Mouse (Mus musculus) thymus, adult 2 months (tissue): ENCODE data around the gene Slc25a23. TPM values are rescaled to one million over a fixed set of nuclear protein-coding genes. Genes with fewer than 3 reads are reported as not detected.
A peak's percentile ranks its signal among the peaks of the same experiment; 100 is the strongest.
"Not testable (repeated sequence)": the region's sequence is repeated elsewhere in the genome, so short reads cannot be mapped to it uniquely, and the experiment has no call there.

Experiments
- DNase-seq: peaks from one replicate; pipeline ENCODE4 v3.0.0; 2021
- H3K27ac ChIP-seq: fragments of 200-500 bp; 2 replicates; pipeline ENCODE4 v1.5.1; 2012; ENCODE audit warnings: low read length, control low read depth; ENCODE audit not compliant: control insufficient read depth, insufficient read depth
- H3K27me3 ChIP-seq: fragments of 200-500 bp; 2 replicates; pipeline ENCODE4 v1.6.1; 2012; ENCODE audit warnings: mild to moderate bottlenecking, low read length, moderate library complexity, mixed read lengths; ENCODE audit not compliant: control insufficient read depth, insufficient read depth
- H3K36me3 ChIP-seq: fragments of 200-500 bp; 2 replicates; pipeline ENCODE4 v1.6.1; 2012; ENCODE audit warnings: mild to moderate bottlenecking, low read length, moderate library complexity; ENCODE audit not compliant: control insufficient read depth, insufficient read depth
- H3K4me1 ChIP-seq: fragments of 200-500 bp; replicated peaks from 2 replicates; pipeline ENCODE4 v1.6.1; 2012; ENCODE audit warnings: low read length; ENCODE audit not compliant: control insufficient read depth, insufficient read depth
- H3K4me3 ChIP-seq: fragments of 200-500 bp; 2 replicates; pipeline ENCODE4 v1.5.1; 2012; ENCODE audit warnings: mild to moderate bottlenecking, low read length, control low read depth, moderate library complexity; ENCODE audit not compliant: control insufficient read depth, insufficient read depth
- CTCF ChIP-seq: fragments of 200-500 bp; IDR thresholded peaks from 2 replicates; pipeline ENCODE4 v1.5.1; 2012; ENCODE audit warnings: mild to moderate bottlenecking, control low read depth, low read length, moderate library complexity, borderline replicate concordance; ENCODE audit not compliant: control insufficient read depth, poor library complexity, insufficient read depth; ENCODE audit errors: extremely low read depth
- POLR2A ChIP-seq: fragments of 200-500 bp; IDR thresholded peaks from 2 replicates; pipeline ENCODE4 v1.6.1; 2012; ENCODE audit warnings: mild to moderate bottlenecking, low read length, control low read depth, moderate library complexity; ENCODE audit not compliant: control insufficient read depth, poor library complexity, insufficient read depth; ENCODE audit errors: extremely low read depth
- WGBS: fragments of 180-500 bp; shearing (Covaris S2); methylation state at CpG from one replicate; pipeline ENCODE4 v1.1.7; 2018; 5-methylcytosine and 5-hydroxymethylcytosine counted together
- polyA plus RNA-seq: library from polyadenylated mRNA; depleted of rRNA; stranded (reverse); fragments of >200 nt; gene quantifications from 2 replicates; pipeline ENCODE4 v1.2.3, GENCODE M21; 2012

Gene Slc25a23
- polyA plus RNA-seq, 1 experiment = 76.5 TPM

DNA sequence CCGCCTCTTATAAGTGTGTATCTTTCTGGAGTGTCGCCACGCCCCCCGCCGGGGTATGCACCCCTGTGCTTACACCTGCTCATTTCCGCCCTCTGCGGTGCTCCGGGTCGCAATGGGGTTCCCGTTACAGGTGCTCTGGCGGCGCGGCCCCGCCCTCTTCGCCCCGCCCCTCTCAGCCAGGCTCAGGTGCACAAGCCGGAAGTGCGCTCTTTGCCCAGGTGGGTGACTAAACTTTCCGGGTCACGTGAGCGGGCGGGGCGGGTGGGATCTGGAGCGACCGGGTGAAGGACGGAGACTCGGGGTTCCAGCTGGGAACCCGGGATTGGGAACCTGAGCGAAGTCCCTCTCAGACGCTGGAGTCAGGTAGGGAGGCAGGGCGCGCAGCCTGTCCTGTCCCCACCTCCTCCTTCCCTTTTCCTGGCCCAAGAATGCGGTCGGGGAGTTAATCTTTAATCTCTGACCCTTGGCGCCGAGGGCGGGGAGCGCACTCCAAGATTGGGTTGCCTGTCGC lies 2.4 kb upstream of the Slc25a23 start:
- peaks cover 26% of the 10 kb centered on the region for H3K4me1 ChIP-seq
- WGBS = 2% methylated on average over 39 of the region's 39 CpGs
- H3K27ac ChIP-seq = no peak overlapping the region
- H3K27me3 ChIP-seq = peaks cover 3% of the 10 kb centered on the region; the same call in 1 of the 2 replicates
- no peaks in the 10 kb centered on the region; the same call in 1 of the 2 replicates for H3K36me3 ChIP-seq
- peak; percentile 49 for DNase-seq
- peak overlapping the region; percentile 11 for H3K4me3 ChIP-seq
- no peak for TF ChIP-seq CTCF
- no peak for TF ChIP-seq POLR2A

- Histone ChIP-seq H3K4me3 (no peak overlapping the region), H3K27ac (no peak overlapping the region), H3K36me3 (no peaks in the 10 kb centered on the region), H3K4me1 (peaks cover 26% of the 10 kb centered on the region), H3K27me3 (peaks cover 3% of the 10 kb centered on the region; the same call in 1 of the 2 replicates)
- peak; percentile 22 for DNase-seq
- 31% methylated on average over 10 of the region's 10 CpGs for WGBS
- TF ChIP-seq POLR2A = no peak
These were observed 1.4 kb upstream of the Slc25a23 start for GRCm38 (mm10) chr17:57061069-57061468.

GRCm38 (mm10) chr17:57060231-57060801 lies 653 bp upstream of the Slc25a23 start:
- H3K4me3 ChIP-seq = peak overlapping the region; percentile 53
- peak overlapping the region; percentile 52 for H3K27ac ChIP-seq
- peaks cover 26% of the 10 kb centered on the region for H3K4me1 ChIP-seq
- peak; percentile 50; the same call in 1 of the 2 replicates for TF ChIP-seq POLR2A
- peak; percentile 83; the same call in 1 of the 2 replicates for TF ChIP-seq CTCF
- no peaks in the 10 kb centered on the region for H3K36me3 ChIP-seq
- peak; percentile 97 for DNase-seq
- H3K27me3 ChIP-seq = peaks cover 3% of the 10 kb centered on the region; the same call in 1 of the 2 replicates
- WGBS = under 1% methylated on average over 44 of the region's 44 CpGs

DNA sequence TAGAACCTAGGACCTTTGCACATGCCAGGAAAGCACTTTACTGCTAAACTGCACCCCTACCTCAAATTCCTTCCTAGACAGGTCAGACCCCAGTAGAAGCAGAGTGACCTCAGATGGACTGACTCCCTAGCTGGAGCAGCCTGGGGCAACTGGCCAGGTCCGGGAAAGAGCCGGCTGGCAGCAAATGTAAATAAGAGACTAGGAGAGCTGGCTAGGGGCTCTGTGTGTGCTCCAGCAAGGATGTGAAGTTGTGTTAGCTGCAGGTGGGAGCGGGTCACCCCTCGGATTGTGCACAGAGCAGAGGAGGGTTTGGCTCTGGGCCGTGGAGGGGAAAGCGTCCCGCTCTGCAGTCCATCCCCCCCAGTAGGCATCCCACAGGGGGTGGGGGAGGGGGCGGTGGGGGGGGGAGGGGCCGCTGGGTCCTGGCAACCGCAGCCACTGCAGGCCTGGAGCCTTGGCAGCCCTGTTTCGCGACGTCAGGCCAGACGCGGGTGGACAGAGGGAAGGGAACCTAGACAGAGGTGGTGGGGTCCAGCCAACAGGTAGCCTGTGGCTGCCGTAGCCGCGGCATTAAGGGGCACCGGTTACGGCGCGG lies 675 bp downstream of the Slc25a23 start, which contains the start of gene Crb3:
TSS of gene Crb3 (plus strand) at position 215 of the 595 bp plus-strand sequence.
- Histone ChIP-seq H3K4me3 (peak within 1 kb of the TSS; percentile 89), H3K27me3 (peaks cover 3% of the 10 kb centered on the region; the same call in 1 of the 2 replicates), H3K36me3 (0 out of 2 replicates have a peak, but pooled peaks cover 5% of the 10 kb centered on the region), H3K27ac (no peak within 1 kb of the TSS), H3K4me1 (peaks cover 26% of the 10 kb centered on the region)
- WGBS = 13% methylated on average over 21 of the region's 22 CpGs
- DNase-seq = peak; percentile 23
- TF ChIP-seq CTCF = no peak
- no peak for TF ChIP-seq POLR2A

GRCm38 (mm10) chr17:57056246-57056645 lies 3.4 kb downstream of the Slc25a23 start:
- TF ChIP-seq POLR2A (no peak), CTCF (no peak)
- Histone ChIP-seq H3K27ac (no peak overlapping the region), H3K36me3 (0 out of 2 replicates have a peak, but pooled peaks cover 11% of the 10 kb centered on the region), H3K4me1 (peaks cover 13% of the 10 kb centered on the region), H3K4me3 (no peak overlapping the region), H3K27me3 (no peaks in the 10 kb centered on the region)
- no peak for DNase-seq
- WGBS = 97% methylated on average over 3 of the region's 3 CpGs

DNA sequence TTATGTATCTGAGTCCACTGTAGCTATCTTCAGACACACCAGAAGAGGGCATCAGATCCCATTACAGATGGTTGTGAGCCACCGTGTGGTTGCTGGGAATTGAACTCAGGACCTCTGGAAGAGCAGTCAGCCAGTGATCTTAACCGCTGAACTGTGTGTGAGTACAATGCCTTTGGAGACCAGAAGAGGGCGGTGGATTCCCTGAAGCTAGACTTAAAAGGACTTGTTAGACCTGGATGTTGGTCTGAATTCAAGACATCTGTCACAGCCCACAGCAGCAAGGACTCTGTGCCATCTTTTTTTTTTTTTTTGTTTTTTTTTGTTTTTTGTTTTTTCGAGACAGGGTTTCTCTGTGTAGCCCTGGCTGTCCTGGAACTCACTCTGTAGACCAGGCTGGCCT lies 8.0 kb downstream of the Slc25a23 start:
- not testable (repeated sequence) for H3K4me1 ChIP-seq, H3K4me3 ChIP-seq, H3K27ac ChIP-seq, H3K27me3 ChIP-seq
- 87% methylated on average over 4 of the region's 4 CpGs for WGBS
- peak; percentile 49 for DNase-seq
- H3K36me3 ChIP-seq = 0 out of 2 replicates have a peak, but pooled peaks cover 11% of the 10 kb centered on the region
